Mouse (Mus musculus) spleen, embryonic (tissue): Measurements from ENCODE around the gene Spint1.

Experiments
- CTCF ChIA-PET: fragments of 350-600 bp; sonication (Branson Sonifier 250); formaldehyde crosslinking; loops from one replicate; lab custom pipeline; 2022; lab: Charles Lee

Gene Spint1

GRCm38 (mm10) chr2:119237210-119237870 is at the start of gene Spint1:
Spint1 (plus strand) TSS chr2:119237362.
- CTCF ChIA-PET: no interaction called here

DNA sequence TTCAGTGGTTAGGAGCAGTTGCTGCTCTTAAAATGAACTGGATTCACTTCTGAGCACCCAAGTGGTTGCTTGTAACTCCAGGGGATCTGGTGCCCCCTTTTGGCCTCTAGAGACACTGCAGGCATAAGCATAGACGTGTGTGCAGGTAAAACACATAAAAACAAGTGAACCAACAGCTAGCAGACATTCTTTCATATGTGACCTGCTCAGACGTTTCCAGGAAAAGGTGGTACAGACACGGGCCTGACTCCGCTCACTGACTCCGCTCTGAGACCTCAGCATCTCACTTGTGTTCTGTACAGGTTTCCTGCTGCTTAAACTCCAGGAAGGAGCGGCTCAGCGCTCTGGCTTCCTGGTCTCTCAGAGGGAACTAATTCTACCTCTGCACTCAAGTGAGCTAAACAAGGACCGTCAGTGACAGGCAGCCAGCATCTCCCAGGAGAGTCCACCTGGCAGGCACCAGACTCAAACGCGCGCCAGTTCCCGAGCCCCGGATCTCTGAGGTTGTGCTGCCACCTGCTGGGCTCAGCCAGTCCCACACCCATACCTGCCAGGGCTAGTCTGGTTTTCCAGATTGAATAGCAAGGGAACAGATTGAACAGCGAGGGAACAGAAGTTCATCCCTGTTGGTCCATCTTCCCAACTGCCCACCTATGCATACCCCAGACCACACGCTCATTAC is 48.0 kb upstream of the Spint1 start:
- CTCF ChIA-PET: interaction anchor here (0.8 to 1.1 kb wide), 3 partner anchors 23 to 48 kb away, joined by 3 to 13 read pairs (median 3); partner anchors contain the start of gene Rmdn3

- CTCF ChIA-PET: interaction anchor here (1.1 kb wide), 1 partner anchor 427 kb away, joined by 4 read pairs; no protein-coding TSS in a partner anchor
Measured at GRCm38 (mm10) chr2:119190969-119191368, 46.2 kb upstream of the Spint1 start.

DNA sequence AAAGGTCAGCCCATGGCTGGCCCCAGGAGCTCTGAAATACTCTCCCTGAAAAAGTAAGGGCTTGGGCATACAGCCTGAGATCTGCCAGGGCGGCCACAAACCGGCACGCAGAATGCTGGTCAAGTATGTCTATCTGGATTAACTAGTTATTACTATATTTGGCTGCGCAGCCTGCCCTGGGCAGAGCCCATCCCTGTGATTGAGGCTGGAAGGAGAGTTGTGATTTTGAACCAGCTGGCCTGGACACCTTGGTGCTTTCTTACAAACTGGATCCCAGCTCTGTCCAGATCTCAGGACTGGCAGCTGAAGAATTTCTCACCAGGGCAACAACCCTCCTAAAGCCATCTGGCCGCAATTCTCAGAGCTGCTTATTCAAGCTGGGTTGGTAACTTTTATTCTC is 43.0 kb upstream of the Spint1 start:
- CTCF ChIA-PET: no interaction called here

- CTCF ChIA-PET: no interaction called here
Measured at GRCm38 (mm10) chr2:119196316-119197108, 40.6 kb upstream of the Spint1 start.

- CTCF ChIA-PET: interaction anchor here (0.6 kb wide), 1 partner anchor 9 kb away, joined by 3 read pairs; no protein-coding TSS in a partner anchor
Measured at GRCm38 (mm10) chr2:119197493-119197892, 39.7 kb upstream of the Spint1 start.

- CTCF ChIA-PET: no interaction called here
Measured at GRCm38 (mm10) chr2:119198049-119198448, 39.1 kb upstream of the Spint1 start.

DNA sequence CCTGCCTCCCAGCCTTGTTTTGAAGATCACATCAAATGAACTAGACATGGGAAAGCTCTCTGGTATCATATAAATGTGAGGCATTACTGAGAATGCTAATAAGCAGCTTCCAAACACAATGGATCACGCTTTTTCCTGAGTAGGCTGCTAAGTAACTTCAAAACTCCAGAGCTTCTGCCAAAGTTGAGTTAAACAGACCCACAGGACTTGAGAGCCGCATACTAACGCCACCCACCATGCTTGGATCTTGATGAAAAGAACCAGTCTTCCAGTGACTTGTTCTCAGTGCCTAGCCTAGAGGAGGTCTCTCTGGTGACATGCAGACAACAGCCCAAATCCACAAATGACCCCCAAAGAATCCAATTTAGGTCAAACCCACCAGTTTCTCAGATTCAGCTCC is 38.2 kb upstream of the Spint1 start:
- CTCF ChIA-PET: no interaction called here

- CTCF ChIA-PET: interaction anchor here (0.6 kb wide), 1 partner anchor 254 kb away, joined by 3 read pairs; no protein-coding TSS in a partner anchor
Measured at GRCm38 (mm10) chr2:119202914-119203453, 34.2 kb upstream of the Spint1 start.

GRCm38 (mm10) chr2:119203871-119204460 is 33.2 kb upstream of the Spint1 start:
- CTCF ChIA-PET: no interaction called here

DNA sequence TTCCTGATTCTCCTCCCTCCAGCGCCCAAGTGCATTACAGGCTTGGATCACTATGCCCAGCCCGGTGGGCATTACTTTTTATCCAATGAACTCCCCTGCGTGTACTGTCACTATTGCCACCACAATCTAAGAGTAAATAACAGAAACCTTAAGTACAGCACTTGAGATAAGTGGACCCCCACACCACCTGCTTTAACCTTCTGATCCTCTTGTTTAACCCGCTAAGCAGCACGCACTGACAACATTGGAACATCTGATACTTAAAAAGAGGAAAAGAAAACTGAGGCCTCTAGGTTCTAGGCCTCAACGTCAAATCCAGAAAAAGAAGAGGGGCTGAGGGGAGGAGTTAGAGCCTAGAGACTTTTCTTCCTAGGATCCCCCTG is 29.2 kb upstream of the Spint1 start:
- CTCF ChIA-PET: interaction anchor here (0.8 kb wide), 1 partner anchor 162 kb away, joined by 13 read pairs; no protein-coding TSS in a partner anchor

- CTCF ChIA-PET: no interaction called here
Measured at GRCm38 (mm10) chr2:119208344-119209175, 28.6 kb upstream of the Spint1 start, which contains the start of the genes Zfyve19 and Dnajc17. Zfyve19 (plus strand) TSS chr2:119208617. Dnajc17 (minus strand) TSS chr2:119208795.

DNA sequence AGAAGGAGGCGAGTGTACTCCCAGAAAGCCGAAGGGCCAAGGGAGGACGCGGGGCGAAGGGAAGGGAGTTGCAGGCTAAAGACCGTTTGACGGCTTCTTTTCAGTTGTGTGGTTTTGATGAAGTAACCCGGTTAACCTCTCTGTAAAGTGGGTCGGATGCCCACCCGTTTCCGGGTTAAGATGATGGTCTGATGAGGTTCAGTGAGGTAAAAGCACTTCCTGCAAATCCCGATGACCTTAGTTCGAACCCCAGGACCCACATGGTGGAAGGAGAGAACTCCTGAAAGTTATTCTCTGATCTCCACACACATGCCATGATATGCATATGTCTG is 28.0 kb upstream of the Spint1 start:
- CTCF ChIA-PET: no interaction called here

GRCm38 (mm10) chr2:119229775-119230704 is 7.1 kb upstream of the Spint1 start, which contains the start of gene Ppp1r14d:
Ppp1r14d (minus strand) TSS chr2:119229906.
- CTCF ChIA-PET: interaction anchor here (0.7 kb wide), 2 partner anchors 25 to 1011 kb away, joined by 4 to 21 read pairs; no protein-coding TSS in a partner anchor

DNA sequence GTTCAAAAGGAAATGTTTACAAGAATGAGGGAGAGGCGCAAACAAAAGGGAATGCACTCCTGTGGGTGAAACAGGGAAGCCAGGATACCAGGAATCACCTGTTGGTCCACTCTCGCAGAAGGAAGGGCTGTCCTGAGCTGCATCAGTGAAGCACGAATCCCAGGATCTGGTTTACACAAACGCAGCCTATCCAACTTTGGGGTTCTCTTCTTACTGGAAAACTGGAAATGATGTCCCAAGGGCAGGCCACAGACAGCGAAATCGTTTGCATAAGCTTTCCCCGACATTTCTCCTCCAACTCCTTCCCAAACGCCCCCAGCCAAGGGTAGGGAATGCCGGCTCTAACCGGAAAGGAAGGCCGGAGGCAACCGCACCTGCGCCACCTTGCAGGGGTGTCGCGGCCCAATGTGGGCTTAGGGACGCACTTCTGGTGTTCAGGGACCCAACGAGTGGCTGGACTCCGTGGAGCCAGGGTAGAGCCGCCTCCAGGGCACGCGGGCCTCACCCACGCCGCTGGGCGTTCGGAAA is 416 bp upstream of the Spint1 start:
- CTCF ChIA-PET: no interaction called here

- CTCF ChIA-PET: no interaction called here
Measured at GRCm38 (mm10) chr2:119237871-119238220, 684 bp downstream of the Spint1 start.

DNA sequence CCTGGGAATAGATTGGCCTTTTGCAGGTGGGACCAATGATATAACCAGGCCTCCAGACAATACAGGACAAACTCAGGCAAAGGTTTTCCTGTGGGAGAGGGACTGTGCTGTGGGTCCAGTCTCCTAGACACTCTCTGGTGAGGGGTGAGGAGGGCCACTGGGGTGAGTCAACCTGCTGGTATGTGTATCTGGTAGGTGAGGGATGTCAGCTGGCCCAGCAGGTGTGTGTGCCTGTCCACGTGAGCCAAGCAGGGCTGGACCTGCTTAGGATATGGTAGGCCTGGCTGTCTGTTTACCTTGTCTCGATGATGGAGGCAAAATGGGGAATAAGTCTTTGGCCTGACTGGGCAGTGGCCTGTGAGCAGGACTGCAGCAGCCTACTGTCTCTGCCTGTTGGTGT is 1.5 kb downstream of the Spint1 start:
- CTCF ChIA-PET: no interaction called here

GRCm38 (mm10) chr2:119240075-119240818 is 3.1 kb downstream of the Spint1 start:
- CTCF ChIA-PET: interaction anchor here (0.6 kb wide), 1 partner anchor 173 kb away, joined by 6 read pairs; no protein-coding TSS in a partner anchor
